Mouse (Mus musculus): ENCODE measurements around the gene Mbd5.

DNA sequence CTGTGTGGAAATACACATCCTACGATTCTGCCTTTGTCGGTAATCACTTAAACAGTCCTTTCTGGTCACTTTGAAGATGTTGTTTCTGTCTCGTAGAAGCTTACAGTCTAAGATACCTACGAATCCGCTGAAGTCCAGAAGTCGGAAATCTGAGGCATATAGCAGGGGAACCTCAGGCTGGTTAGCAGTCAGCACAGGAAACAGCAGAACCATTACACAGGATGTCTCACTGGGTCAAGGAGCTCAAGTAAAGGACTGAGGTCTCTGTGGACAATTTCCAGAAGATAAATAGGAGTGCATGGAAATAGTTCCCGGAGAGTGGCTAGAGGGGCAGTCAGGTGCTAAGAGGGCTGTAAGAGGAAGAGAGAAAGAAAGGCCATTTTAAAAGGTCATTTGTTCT lies 384.3 kb downstream of the Mbd5 start:
- TF ChIP-seq CTCF (IDR thresholded peaks at IDR 0.05; ENCODE audit: low read depth, low read length), result no peak
- TF ChIP-seq POLR2A (IDR thresholded peaks at IDR 0.05; ENCODE audit: extremely low read depth, insufficient read depth, low read length), result no peak

All from liver, adult 2 months (tissue).